16 mouse cellular contexts compared by ENCODE assay signal in genomic region chr7:79557728-79558221, GRCm38 (mm10). TPM values are rescaled to one million over a fixed set of nuclear protein-coding genes. Genes with fewer than 3 reads are reported as not detected.
A peak's percentile ranks its signal among the peaks of the same experiment; 100 is the strongest.
DNase-seq lines count a peak whose midpoint lies in the region; ATAC-seq and TF ChIP-seq lines count a peak whose summit lies in the region.
"Had no signal": no experiment of that assay in that cellular context is flagged by ENCODE, and none has a peak within 500 bp of the region (broad histone marks: within the 10 kb centered on the region; RNA-seq: fewer than 3 reads in every experiment).

No protein-coding gene starts in this region.

- no peaks in the 10 kb centered on the region for H3K9me3 ChIP-seq in forebrain, embryonic 16.5 days (ENCODE audit: control insufficient read depth, low read length)
- no peaks in the 10 kb centered on the region for H3K9me3 ChIP-seq in midbrain, embryonic 12.5 days
- H3K9me3 ChIP-seq: heart, embryonic 10.5 days; lung, embryonic 15.5 days had no signal

- WGBS in forebrain, embryonic 16.5 days, result 6% methylated on average over 6 of the region's 8 CpGs
- 2% methylated on average over 8 of the region's 8 CpGs for WGBS in midbrain, embryonic 12.5 days

- H3K4me3 ChIP-seq in layer of hippocampus, adult 2 months, result no peak overlapping the region
- H3K4me3 ChIP-seq in forebrain, embryonic 16.5 days (replicated peaks; ENCODE audit: low read length), result no peak overlapping the region
- H3K4me3 ChIP-seq in midbrain, embryonic 12.5 days, result no peak overlapping the region
- H3K4me3 ChIP-seq: heart, embryonic 10.5 days; lung, embryonic 15.5 days had no signal

- peaks cover 11% of the 10 kb centered on the region; the same call in 1 of the 2 replicates for H3K4me1 ChIP-seq in forebrain, embryonic 16.5 days (replicated peaks; ENCODE audit: control insufficient read depth, insufficient read depth, low read length)
- H3K4me1 ChIP-seq in midbrain, embryonic 12.5 days, result peaks cover 29% of the 10 kb centered on the region
- H3K4me1 ChIP-seq: lung, embryonic 15.5 days had no signal

- H3K4me2 ChIP-seq in forebrain, embryonic 16.5 days (ENCODE audit: low read length), result no peak overlapping the region
- no peak overlapping the region for H3K4me2 ChIP-seq in midbrain, embryonic 12.5 days (replicated peaks)
- H3K4me2 ChIP-seq: lung, embryonic 15.5 days had no signal

- peak; percentile 48 for TF ChIP-seq CTCF in layer of hippocampus, adult 2 months (conservative IDR thresholded peaks at IDR 0.05)

- no peak overlapping the region for H3K9ac ChIP-seq in forebrain, embryonic 16.5 days (replicated peaks; ENCODE audit: low read depth, low read length)
- no peak overlapping the region for H3K9ac ChIP-seq in midbrain, embryonic 12.5 days (replicated peaks)
- H3K9ac ChIP-seq: lung, embryonic 15.5 days had no signal

- H3K36me3 ChIP-seq in forebrain, embryonic 16.5 days (ENCODE audit: control insufficient read depth, insufficient read depth), result no peaks in the 10 kb centered on the region
- no peaks in the 10 kb centered on the region for H3K36me3 ChIP-seq in midbrain, embryonic 12.5 days
- H3K36me3 ChIP-seq: heart, embryonic 10.5 days; lung, embryonic 15.5 days had no signal

- peak overlapping the region; percentile 43; the same call in 1 of the 2 replicates for H3K27ac ChIP-seq in layer of hippocampus, adult 2 months
- H3K27ac ChIP-seq in forebrain, embryonic 16.5 days (ENCODE audit: low read length), result no peak overlapping the region
- H3K27ac ChIP-seq in midbrain, embryonic 12.5 days (replicated peaks), result 0 out of 2 replicates have a peak overlapping the region, but pooled peaks have one; percentile 11
- H3K27ac ChIP-seq: heart, embryonic 10.5 days; lung, embryonic 15.5 days had no signal

- no peak for DNase-seq in layer of hippocampus, adult 2 months (ENCODE audit: low spot score in 2 of 2)
- no peak for DNase-seq in layer of hippocampus, postnatal 25 days (ENCODE audit: extremely low spot score in 1 of 2, low spot score in 1 of 2)
- peak; percentile 93 for DNase-seq in retina, postnatal 1 day
- DNase-seq in adrenal gland, postnatal 14 days, result no peak
- no peak for DNase-seq in gastrocnemius, postnatal 25 days
- DNase-seq in ovary, postnatal 10 days (ENCODE audit: low spot score), result no peak
- DNase-seq: adrenal gland, adult 8-10 months; kidney, postnatal 14 days; liver; right cerebral cortex, postnatal 14 days; thymus, postnatal 25 days had no signal

- H3K27me3 ChIP-seq in forebrain, embryonic 16.5 days (replicated peaks; ENCODE audit: control insufficient read depth, insufficient read depth, low read length), result no peaks in the 10 kb centered on the region
- H3K27me3 ChIP-seq in midbrain, embryonic 12.5 days, result peaks cover 95% of the 10 kb centered on the region

- ATAC-seq in forebrain, embryonic 16.5 days, result 0 out of 2 replicates have a peak, but pooled peaks have one; percentile 9
- 0 out of 2 replicates have a peak, but pooled peaks have one; percentile 48 for ATAC-seq in midbrain, embryonic 12.5 days (ENCODE audit: low FRiP score, low read depth)
- ATAC-seq: Patski had no signal

RNA-seq across cellular contexts. Expression of gene Rhcg, which starts 59.7 kb away (rescaled TPM):
- total RNA-seq in layer of hippocampus, adult 2 months (2021), result 1 to 10 TPM; 1.1 to 1.2 TPM
- 1 to 10 TPM; 2.1 to 2.4 TPM for total RNA-seq in layer of hippocampus, postnatal 25 days (2021)
- 2.5 and 5.1 TPM in 2 replicates for polyA plus RNA-seq in forebrain, embryonic 16.5 days (2015; fragmentation: Nextera tagmentation; extraction: Ambion mirVana)
- polyA plus RNA-seq in midbrain, embryonic 12.5 days (2016; fragmentation: Nextera tagmentation; extraction: Ambion mirVana), result 1.5 and 2.2 TPM in 2 replicates
- 1.9 and 2.4 TPM in 2 replicates for total RNA-seq in adrenal gland, postnatal 14 days (2021)
- not detected for total RNA-seq in gastrocnemius, postnatal 25 days (2021)
- polyA plus RNA-seq: heart, embryonic 10.5 days had no signal
